Mouse (Mus musculus) kidney, adult 2 months (tissue): ENCODE results near the gene Ifitm10. TPM values are rescaled to one million over a fixed set of nuclear protein-coding genes. Genes with fewer than 3 reads are reported as not detected.
"Not testable (repeated sequence)": the region's sequence is repeated elsewhere in the genome, so short reads cannot be mapped to it uniquely, and the experiment has no call there.

Source experiments
- DNase-seq: peaks from one replicate; pipeline ENCODE4 v3.0.0; 2021
- H3K27ac ChIP-seq: fragments of 200-500 bp; 2 replicates; pipeline ENCODE4 v1.5.1; 2012; ENCODE audit warnings: low read depth, low read length, control low read depth, inconsistent platforms; ENCODE audit not compliant: insufficient read depth
- H3K27me3 ChIP-seq: fragments of 200-500 bp; replicated peaks from 2 replicates; pipeline ENCODE4 v1.6.1; 2012; ENCODE audit warnings: mild to moderate bottlenecking, moderate library complexity, low read length, inconsistent platforms; ENCODE audit not compliant: control insufficient read depth, insufficient read depth
- H3K36me3 ChIP-seq: fragments of 200-500 bp; 2 replicates; pipeline ENCODE4 v1.6.1; 2012; ENCODE audit warnings: mild to moderate bottlenecking, moderate library complexity, low read length, inconsistent platforms; ENCODE audit not compliant: control insufficient read depth, insufficient read depth
- H3K4me1 ChIP-seq: fragments of 200-500 bp; 2 replicates; pipeline ENCODE4 v1.6.1; 2011; ENCODE audit warnings: low read length; ENCODE audit not compliant: control insufficient read depth, insufficient read depth
- H3K4me3 ChIP-seq: fragments of 200-500 bp; 2 replicates; pipeline ENCODE4 v1.5.1; 2011; ENCODE audit warnings: mild to moderate bottlenecking, low read depth, low read length, control low read depth; ENCODE audit not compliant: insufficient read depth
- CTCF ChIP-seq: fragments of 200-500 bp; conservative IDR thresholded peaks from 2 replicates; pipeline ENCODE4 v1.5.1; 2011; ENCODE audit warnings: low read depth, mild to moderate bottlenecking, control low read depth, low read length, moderate library complexity, mixed read lengths; ENCODE audit not compliant: insufficient read depth, insufficient read length
- WGBS: fragments of 180-500 bp; shearing (Covaris S2); methylation state at CpG from one replicate; pipeline ENCODE4 v1.1.7; 2018; 5-methylcytosine and 5-hydroxymethylcytosine counted together
- polyA plus RNA-seq: library from polyadenylated mRNA; depleted of rRNA; stranded (reverse); fragments of >200 nt; gene quantifications from 2 replicates; pipeline ENCODE4 v1.2.3, GENCODE M21; 2012; rRNA removed

Gene Ifitm10
- polyA plus RNA-seq, 1 experiment, result 4.1 TPM

DNA sequence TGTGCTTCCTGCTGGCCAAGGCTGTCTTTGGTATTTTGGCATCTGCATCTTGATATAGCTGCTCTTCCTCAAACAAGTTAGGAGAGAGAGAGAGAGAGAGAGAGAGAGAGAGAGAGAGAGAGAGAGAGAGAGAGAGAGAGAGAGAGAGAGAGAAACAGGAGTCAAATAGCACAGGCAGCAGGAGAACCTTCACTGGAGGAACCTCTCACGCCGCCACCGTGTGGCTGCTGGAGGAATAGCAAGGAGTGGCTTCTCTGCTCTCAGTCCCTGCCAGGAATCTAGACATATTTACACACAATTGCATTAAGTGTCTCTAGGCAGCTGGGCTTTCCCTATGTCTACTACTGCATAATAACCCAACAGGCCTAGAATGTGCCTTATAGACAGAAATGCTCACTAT is 95.4 kb downstream of the Ifitm10 start:
- TF ChIP-seq CTCF, result peak; percentile 58
- not testable (repeated sequence) for H3K27me3 ChIP-seq, H3K4me3 ChIP-seq, H3K4me1 ChIP-seq, H3K36me3 ChIP-seq, H3K27ac ChIP-seq
- peak; percentile 66 for DNase-seq
- WGBS, result 0% methylated on average over 3 of the region's 3 CpGs

Other genes with a start within 250 kb of the Ifitm10 start
- gene Gm39115, start 237.7 kb downstream of the Ifitm10 start, polyA plus RNA-seq, result not detected in 2 replicates
- not detected in 2 replicates for gene Gm45337, start 229.1 kb downstream of the Ifitm10 start, polyA plus RNA-seq
- gene Gm29735, start 216.6 kb downstream of the Ifitm10 start, polyA plus RNA-seq, result not detected in 2 replicates
- not detected in 2 replicates for gene Gm4553, start 208.0 kb downstream of the Ifitm10 start, polyA plus RNA-seq
- not detected in 2 replicates for gene Krtap5-2, start 197.7 kb downstream of the Ifitm10 start, polyA plus RNA-seq
- gene Gm10153, start 183.4 kb downstream of the Ifitm10 start, polyA plus RNA-seq, result not detected in 2 replicates
- not detected in 2 replicates for gene Krtap5-3, start 172.4 kb downstream of the Ifitm10 start, polyA plus RNA-seq
- gene Gm7579, start 161.9 kb downstream of the Ifitm10 start, polyA plus RNA-seq, result not detected in 2 replicates
- gene Krtap5-5, start 143.8 kb downstream of the Ifitm10 start, polyA plus RNA-seq, result not detected in 2 replicates
- not detected in 2 replicates for gene Gm40460, start 132.7 kb downstream of the Ifitm10 start, polyA plus RNA-seq
- gene Gm2431, start 115.4 kb downstream of the Ifitm10 start, polyA plus RNA-seq, result not detected in 2 replicates
- not detected in 2 replicates for gene Gm4559, start 99.4 kb downstream of the Ifitm10 start, polyA plus RNA-seq
- not detected in 2 replicates for gene Krtap5-1, start 76.6 kb downstream of the Ifitm10 start, polyA plus RNA-seq
- gene Krtap5-4, start 70.2 kb downstream of the Ifitm10 start, polyA plus RNA-seq, result not detected in 2 replicates
- 0.36 TPM in 1 of 2 replicates, not detected in the other for gene Gm49369, start 8.9 kb upstream of the Ifitm10 start, polyA plus RNA-seq
- gene Ctsd, start 14.3 kb upstream of the Ifitm10 start, polyA plus RNA-seq, result 830 and 897 TPM in 2 replicates
- gene Syt8, start 61.1 kb upstream of the Ifitm10 start, polyA plus RNA-seq, result 1.8 and 3.3 TPM in 2 replicates
- gene Tnni2, start 68.1 kb upstream of the Ifitm10 start, polyA plus RNA-seq, result 0.54 and 103 TPM in 2 replicates
- gene Lsp1, start 87.1 kb upstream of the Ifitm10 start, polyA plus RNA-seq, result 22.2 and 39.8 TPM in 2 replicates
- 48.3 TPM in 1 of 2 replicates, not detected in the other for gene Tnnt3, start 125.1 kb upstream of the Ifitm10 start, polyA plus RNA-seq
- gene Mrpl23, start 158.9 kb upstream of the Ifitm10 start, polyA plus RNA-seq, result 10.3 and 11.0 TPM in 2 replicates